Mouse (Mus musculus): Measurements from ENCODE around the gene N4bp2l2.
A peak's percentile ranks its signal among the peaks of the same experiment; 100 is the strongest.
"Not testable (repeated sequence)": the region's sequence is repeated elsewhere in the genome, so short reads cannot be mapped to it uniquely, and the experiment has no call there.

Gene N4bp2l2

GRCm38 (mm10) chr5:150666133-150666739, at the start of gene N4bp2l2:
Gene N4bp2l2 (minus strand): TSS chr5:150666183.
- DNase-seq (ENCODE audit: low read depth) = not testable (repeated sequence)

- no peak for DNase-seq (ENCODE audit: low read depth)
These were observed 47.4 kb upstream of the N4bp2l2 start for GRCm38 (mm10) chr5:150713431-150713830.

- no peak for DNase-seq (ENCODE audit: low read depth)
These were observed 45.5 kb upstream of the N4bp2l2 start for GRCm38 (mm10) chr5:150711503-150711902.

- not testable (repeated sequence) for DNase-seq (ENCODE audit: low read depth)
These were observed 41.2 kb upstream of the N4bp2l2 start for GRCm38 (mm10) chr5:150707181-150707580.

- DNase-seq (ENCODE audit: low read depth) = not testable (repeated sequence)
These were observed 40.7 kb upstream of the N4bp2l2 start for GRCm38 (mm10) chr5:150706651-150707050.

- DNase-seq (ENCODE audit: low read depth) = peak; percentile 34
These were observed 36.7 kb upstream of the N4bp2l2 start for GRCm38 (mm10) chr5:150702714-150703113.

- no peak for DNase-seq (ENCODE audit: low read depth)
These were observed 27.3 kb upstream of the N4bp2l2 start for GRCm38 (mm10) chr5:150693277-150693676.

- DNase-seq (ENCODE audit: low read depth) = no peak
These were observed 24.7 kb upstream of the N4bp2l2 start for GRCm38 (mm10) chr5:150690685-150691084.

- DNase-seq (ENCODE audit: low read depth) = not testable (repeated sequence)
These were observed 16.9 kb upstream of the N4bp2l2 start for GRCm38 (mm10) chr5:150682862-150683261.

- DNase-seq (ENCODE audit: low read depth) = no peak
These were observed 8.9 kb upstream of the N4bp2l2 start for GRCm38 (mm10) chr5:150674866-150675265.

GRCm38 (mm10) chr5:150673880-150674621, 8.1 kb upstream of the N4bp2l2 start:
- no peak for DNase-seq (ENCODE audit: low read depth)

- DNase-seq (ENCODE audit: low read depth) = peak; percentile 88
These were observed 7.3 kb upstream of the N4bp2l2 start, which contains the start of gene Pds5b for GRCm38 (mm10) chr5:150673153-150673835. Gene Pds5b (plus strand): TSS chr5:150673739.

GRCm38 (mm10) chr5:150672343-150672742, 6.4 kb upstream of the N4bp2l2 start:
- no peak for DNase-seq (ENCODE audit: low read depth)

GRCm38 (mm10) chr5:150668731-150669130, 2.7 kb upstream of the N4bp2l2 start:
- DNase-seq (ENCODE audit: low read depth) = no peak

- peak; percentile 97 for DNase-seq (ENCODE audit: low read depth)
These were observed 640 bp downstream of the N4bp2l2 start for GRCm38 (mm10) chr5:150665132-150665954.

GRCm38 (mm10) chr5:150664794-150665131, 1.2 kb downstream of the N4bp2l2 start:
- DNase-seq (ENCODE audit: low read depth) = no peak

GRCm38 (mm10) chr5:150663926-150664325, 2.1 kb downstream of the N4bp2l2 start:
- not testable (repeated sequence) for DNase-seq (ENCODE audit: low read depth)

GRCm38 (mm10) chr5:150660296-150660695, 5.7 kb downstream of the N4bp2l2 start:
- DNase-seq (ENCODE audit: low read depth) = not testable (repeated sequence)

GRCm38 (mm10) chr5:150659425-150659824, 6.6 kb downstream of the N4bp2l2 start:
- DNase-seq (ENCODE audit: low read depth) = not testable (repeated sequence)

- no peak for DNase-seq (ENCODE audit: low read depth)
These were observed 11.4 kb downstream of the N4bp2l2 start for GRCm38 (mm10) chr5:150654548-150654947.

- no peak for DNase-seq (ENCODE audit: low read depth)
These were observed 13.4 kb downstream of the N4bp2l2 start for GRCm38 (mm10) chr5:150652578-150652977.

GRCm38 (mm10) chr5:150644926-150645325, 21.1 kb downstream of the N4bp2l2 start:
- no peak for DNase-seq (ENCODE audit: low read depth)

Measured in c-Kit-positive CD71-negative TER-119-negative erythroid progenitor cells, embryonic 14.5 days (primary cell).